Mouse (Mus musculus): ENCODE measurements around the gene Nvl.

GRCm38 (mm10) chr1:181144966-181145365 is 962 bp upstream of the Nvl start:
- no peak for TF ChIP-seq EP300 (IDR thresholded peaks at IDR 0.05)
- TF ChIP-seq CTCF (IDR thresholded peaks at IDR 0.05) = no peak

Data from lung, postnatal 0 days (tissue).